Mouse (Mus musculus) cerebellum, postnatal 36 days (tissue): ENCODE data around the gene Olfr344.

ENCODE experiments used
- DNase-seq, 2 experiments: peaks; one replicate each; pipeline ENCODE4 v3.0.0; 2021 to 2022; ENCODE audit warnings: mixed read lengths in 2 of 2

Gene Olfr344

GRCm38 (mm10) chr2:36566362-36566761, at the start of gene Olfr344:
Gene Olfr344, plus strand, starts transcription at chr2:36566662.
- DNase-seq: no peak

- no peak for DNase-seq
Measured at GRCm38 (mm10) chr2:36524698-36525097, 41.8 kb upstream of the Olfr344 start, which contains the start of gene Olfr342. Gene Olfr342, plus strand, starts transcription at chr2:36524998.

GRCm38 (mm10) chr2:36565156-36565555, 1.3 kb upstream of the Olfr344 start:
- no peak for DNase-seq

- no peak for DNase-seq
Measured at GRCm38 (mm10) chr2:36567022-36567421, 560 bp downstream of the Olfr344 start.

- no peak for DNase-seq
Measured at GRCm38 (mm10) chr2:36567845-36568244, 1.4 kb downstream of the Olfr344 start.
